Mouse (Mus musculus) lung, embryonic 16.5 days (tissue): ENCODE data around the gene Vasp. TPM values are rescaled to one million over a fixed set of nuclear protein-coding genes. Genes with fewer than 3 reads are reported as not detected.

ENCODE experiments used
- ATAC-seq: fragments of 200-750 bp; cut with Nextera tagmentation; 2 replicates; pipeline ENCODE4 v1.8.0; 2017; ENCODE audit warnings: low read depth, mild to moderate bottlenecking, moderate library complexity
- H3K27ac ChIP-seq: fragments of 300-500 bp; sonication (generic); 2 replicates; pipeline ENCODE4 v1.5.1; 2014; ENCODE audit warnings: mild to moderate bottlenecking, control low read depth, low read length
- H3K27me3 ChIP-seq: fragments of 300-500 bp; sonication (generic); 2 replicates; pipeline ENCODE4 v1.6.1; 2014; ENCODE audit warnings: low read depth, low read length, mixed read lengths; ENCODE audit not compliant: control insufficient read depth, insufficient read depth
- H3K36me3 ChIP-seq: fragments of 300-500 bp; sonication (generic); 2 replicates; pipeline ENCODE4 v1.6.1; 2014; ENCODE audit warnings: low read length; ENCODE audit not compliant: control insufficient read depth, insufficient read depth
- H3K4me1 ChIP-seq: fragments of 300-500 bp; sonication (generic); replicated peaks from 2 replicates; pipeline ENCODE4 v1.6.1; 2014; ENCODE audit warnings: low read length, mixed read lengths; ENCODE audit not compliant: control insufficient read depth, insufficient read depth
- H3K4me2 ChIP-seq: fragments of 300-500 bp; sonication (generic); 2 replicates; pipeline ENCODE4 v1.6.1; 2014; ENCODE audit warnings: low read depth, low read length, control low read depth
- H3K4me3 ChIP-seq: fragments of 300-500 bp; sonication (generic); 2 replicates; pipeline ENCODE4 v1.5.1; 2014; ENCODE audit warnings: mild to moderate bottlenecking, low read length, control low read depth
- H3K9ac ChIP-seq: fragments of 300-500 bp; sonication (generic); 2 replicates; pipeline ENCODE4 v1.6.1; 2014; ENCODE audit warnings: low read length, control low read depth
- H3K9me3 ChIP-seq: fragments of 300-500 bp; sonication (generic); 2 replicates; pipeline ENCODE4 v1.6.1; 2016; ENCODE audit warnings: low read length; ENCODE audit not compliant: control insufficient read depth
- WGBS: fragments of 180-500 bp; shearing (Covaris S2); extraction: QIAGEN DNeasy Blood & Tissue Kit; methylation state at CpG from one replicate; pipeline ENCODE4 v1.1.7; 2014; 5-methylcytosine and 5-hydroxymethylcytosine counted together
- polyA plus RNA-seq: library from polyadenylated mRNA; unstranded; fragments of >200 nt; fragmentation: Nextera tagmentation; extraction: Ambion mirVana; gene quantifications from 2 replicates; pipeline ENCODE4 v1.2.1, GENCODE M21; 2015

Gene Vasp
- polyA plus RNA-seq, 1 experiment from 2014 or later = 103 TPM

DNA sequence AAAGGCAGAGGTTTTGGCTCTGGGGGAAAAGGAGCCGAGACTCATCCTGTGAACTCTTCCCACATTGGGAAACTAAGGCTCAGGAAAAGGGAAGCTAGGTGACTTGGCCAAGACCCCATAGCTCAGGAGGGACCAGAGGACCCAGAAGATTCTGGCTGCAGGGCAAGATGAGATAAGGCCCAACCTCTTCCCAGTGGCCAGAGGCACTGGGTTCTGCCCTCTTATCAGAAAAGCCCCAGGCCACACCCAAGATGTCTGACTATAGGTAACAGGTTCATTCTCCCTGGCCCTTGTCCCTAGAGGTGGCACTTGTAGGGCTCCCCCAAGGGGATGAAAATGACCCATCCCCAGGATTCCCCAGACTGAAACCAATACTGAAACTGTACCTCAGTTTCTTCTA is 24.8 kb downstream of the Vasp start:
- WGBS = 93% methylated on average over 1 of the region's 1 CpGs
- no peak overlapping the region for H3K27ac ChIP-seq

DNA sequence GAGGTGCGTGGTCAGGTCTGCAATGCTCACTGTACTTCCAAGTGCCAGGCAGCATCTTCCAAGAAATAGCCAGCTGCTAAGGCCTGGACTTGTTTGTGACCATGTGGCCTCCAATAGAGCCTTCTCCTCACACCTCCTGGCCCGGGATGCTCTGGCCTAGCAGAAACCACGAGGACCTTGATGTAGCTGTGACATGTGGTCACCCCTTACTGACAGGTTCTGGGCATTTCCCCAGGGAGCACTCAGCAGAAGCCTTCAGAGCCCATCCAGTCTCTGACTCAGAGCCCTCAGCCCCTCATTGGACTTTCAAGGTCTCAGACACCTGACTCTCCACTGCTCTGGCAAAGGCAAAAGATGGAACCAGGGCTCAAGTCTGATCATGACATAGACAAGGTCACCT is 26.5 kb downstream of the Vasp start:
- H3K27ac ChIP-seq = no peak overlapping the region
- no peaks in the 10 kb centered on the region for H3K9me3 ChIP-seq
- H3K4me3 ChIP-seq = no peak overlapping the region
- H3K9ac ChIP-seq = no peak overlapping the region
- H3K4me2 ChIP-seq = no peak overlapping the region
- ATAC-seq = no peak
- no peaks in the 10 kb centered on the region for H3K27me3 ChIP-seq
- peaks cover 9% of the 10 kb centered on the region; the same call in 1 of the 2 replicates for H3K36me3 ChIP-seq
- 72% methylated on average over 3 of the region's 3 CpGs for WGBS
- H3K4me1 ChIP-seq = no peaks in the 10 kb centered on the region

More for the DNA sequence above, 24.8 kb downstream of the Vasp start:
- ATAC-seq = no peak
- no peak overlapping the region for H3K9ac ChIP-seq
- no peaks in the 10 kb centered on the region for H3K27me3 ChIP-seq
- H3K36me3 ChIP-seq = peaks cover 9% of the 10 kb centered on the region; the same call in 1 of the 2 replicates
- no peak overlapping the region for H3K4me2 ChIP-seq
- H3K4me1 ChIP-seq = no peaks in the 10 kb centered on the region
- H3K9me3 ChIP-seq = no peaks in the 10 kb centered on the region
- no peak overlapping the region for H3K4me3 ChIP-seq

DNA sequence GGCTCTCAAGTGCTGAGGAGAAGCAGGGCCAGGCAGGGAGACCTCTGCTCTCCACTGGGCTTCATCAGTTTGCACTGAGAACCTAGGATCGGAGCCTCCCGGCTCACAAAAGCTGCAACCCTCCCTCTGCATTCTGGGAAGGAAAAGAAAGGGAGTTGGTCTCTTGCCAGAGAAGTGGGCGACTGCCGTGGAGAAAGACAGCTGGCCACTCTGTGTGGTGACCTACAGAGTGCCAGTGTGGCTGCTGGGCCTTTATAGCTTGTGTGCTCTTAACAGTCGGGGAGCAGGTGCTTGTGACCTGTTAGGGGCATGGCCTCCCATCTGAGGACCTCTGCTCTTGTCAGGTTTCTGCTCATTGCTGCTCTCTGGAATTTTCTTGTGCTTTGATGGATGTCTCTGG is 27.8 kb downstream of the Vasp start:
- Histone ChIP-seq H3K9ac (no peak overlapping the region), H3K27me3 (no peaks in the 10 kb centered on the region), H3K4me1 (peaks cover 2% of the 10 kb centered on the region; the same call in 1 of the 2 replicates), H3K27ac (no peak overlapping the region), H3K9me3 (no peaks in the 10 kb centered on the region), H3K4me3 (no peak overlapping the region), H3K36me3 (peaks cover 9% of the 10 kb centered on the region; the same call in 1 of the 2 replicates), H3K4me2 (no peak overlapping the region)
- no peak for ATAC-seq
- 59% methylated on average over 5 of the region's 5 CpGs for WGBS

DNA sequence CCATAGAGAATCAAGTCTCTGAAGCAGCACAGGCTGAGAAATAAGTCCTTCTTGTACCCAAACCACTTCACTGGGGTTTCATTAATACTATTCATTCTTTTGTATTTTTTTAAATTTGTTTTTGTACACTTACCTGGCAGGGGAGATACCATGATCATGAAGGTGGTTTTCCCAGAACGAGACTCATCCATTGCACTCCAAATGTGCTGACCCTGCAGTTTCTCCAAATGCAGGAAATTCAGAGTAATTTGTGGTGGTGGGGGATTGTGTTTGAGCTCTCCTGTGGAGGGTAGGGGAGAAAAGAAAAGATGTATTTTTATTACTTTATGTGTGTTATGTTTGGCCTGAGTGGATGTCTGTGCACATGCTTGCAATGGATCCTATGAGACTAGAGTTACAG is 29.6 kb downstream of the Vasp start:
- 84% methylated on average over 1 of the region's 1 CpGs for WGBS
- ATAC-seq = no peak
- peaks cover 5% of the 10 kb centered on the region; the same call in 1 of the 2 replicates for H3K4me1 ChIP-seq
- no peaks in the 10 kb centered on the region for H3K9me3 ChIP-seq
- H3K36me3 ChIP-seq = peaks cover 5% of the 10 kb centered on the region; the same call in 1 of the 2 replicates
- H3K27ac ChIP-seq = no peak overlapping the region
- no peak overlapping the region for H3K4me3 ChIP-seq
- H3K9ac ChIP-seq = no peak overlapping the region
- no peaks in the 10 kb centered on the region for H3K27me3 ChIP-seq
- no peak overlapping the region for H3K4me2 ChIP-seq

DNA sequence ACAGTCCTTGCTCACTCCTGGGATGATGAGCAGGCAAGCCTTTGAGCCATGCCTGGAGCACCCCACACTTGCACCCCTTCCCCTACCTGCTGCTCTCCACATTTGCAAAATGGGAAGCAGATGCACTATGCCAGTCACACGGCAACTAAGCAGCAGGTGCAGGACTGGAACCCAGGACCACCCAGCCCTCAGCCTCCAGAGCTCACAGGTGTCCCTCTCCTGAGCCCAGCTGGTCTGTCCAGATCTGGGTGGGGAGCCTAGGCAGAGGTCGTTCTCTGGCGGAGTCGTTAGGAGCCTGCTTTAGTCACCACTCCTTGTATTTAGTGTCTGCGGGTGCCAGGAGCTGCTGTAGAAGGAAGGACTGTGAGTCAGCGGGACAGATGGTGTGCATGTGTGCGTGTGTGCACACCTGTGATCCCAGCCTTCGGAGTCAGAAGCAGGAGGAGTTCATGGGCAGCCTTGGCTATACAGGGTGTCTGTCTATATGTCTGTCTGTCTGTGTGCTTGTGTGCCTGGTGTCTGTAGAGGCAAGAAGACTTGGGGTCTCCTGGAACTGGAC is 30.6 kb downstream of the Vasp start:
- Histone ChIP-seq H3K4me2 (no peak overlapping the region), H3K4me3 (no peak overlapping the region), H3K36me3 (peaks cover 2% of the 10 kb centered on the region; the same call in 1 of the 2 replicates), H3K27ac (no peak overlapping the region), H3K4me1 (peaks cover 8% of the 10 kb centered on the region), H3K9me3 (no peaks in the 10 kb centered on the region), H3K9ac (no peak overlapping the region), H3K27me3 (no peaks in the 10 kb centered on the region)
- ATAC-seq = no peak
- WGBS = 81% methylated on average over 8 of the region's 8 CpGs

DNA sequence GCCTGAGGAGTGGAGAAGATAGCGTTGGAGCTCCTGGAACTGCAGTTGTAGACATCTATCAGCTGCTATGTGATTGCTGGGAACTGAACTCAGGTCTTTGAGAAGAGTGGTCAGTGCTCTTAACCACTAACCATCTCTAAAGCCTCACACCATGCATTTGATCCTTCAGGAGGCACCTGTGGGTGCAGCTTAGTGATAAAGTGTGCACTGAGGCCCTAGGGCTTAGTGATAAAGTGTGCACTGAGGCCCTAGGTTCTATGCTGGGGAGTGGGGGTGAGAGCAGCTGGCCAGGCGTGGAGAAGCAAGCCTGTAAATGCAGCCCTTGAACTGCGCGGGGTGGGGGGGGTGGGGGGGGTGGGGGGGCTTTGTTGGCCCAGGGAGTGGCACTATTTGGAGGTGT is 31.6 kb downstream of the Vasp start:
- Histone ChIP-seq H3K4me2 (no peak overlapping the region), H3K9me3 (no peaks in the 10 kb centered on the region), H3K36me3 (no peaks in the 10 kb centered on the region), H3K27me3 (no peaks in the 10 kb centered on the region), H3K4me3 (no peak overlapping the region), H3K4me1 (peaks cover 8% of the 10 kb centered on the region), H3K27ac (no peak overlapping the region), H3K9ac (no peak overlapping the region)
- WGBS = 80% methylated on average over 4 of the region's 4 CpGs
- ATAC-seq = no peak

DNA sequence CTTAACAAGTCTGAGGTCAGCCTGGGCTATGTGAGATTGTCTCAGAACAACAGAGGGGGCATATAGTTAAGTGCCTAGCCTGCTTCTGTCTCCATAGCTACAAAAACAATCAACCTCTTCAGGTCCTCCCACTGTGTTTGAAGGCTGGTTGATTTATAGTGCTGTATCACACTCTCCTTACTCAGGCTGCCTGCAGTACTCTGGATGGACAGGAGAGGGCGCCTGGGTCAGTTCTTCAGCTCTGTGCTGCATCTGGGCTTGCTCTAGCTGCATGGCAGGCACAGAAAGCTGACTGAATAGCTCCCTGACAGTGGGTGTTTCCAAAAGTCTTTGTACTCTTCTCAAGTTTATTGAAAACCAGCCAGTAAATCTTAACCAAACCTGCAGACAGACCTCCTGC is 32.2 kb downstream of the Vasp start:
- Histone ChIP-seq H3K4me3 (no peak overlapping the region), H3K27me3 (no peaks in the 10 kb centered on the region), H3K27ac (no peak overlapping the region), H3K9ac (no peak overlapping the region), H3K9me3 (no peaks in the 10 kb centered on the region), H3K4me1 (peaks cover 8% of the 10 kb centered on the region), H3K36me3 (no peaks in the 10 kb centered on the region), H3K4me2 (no peak overlapping the region)
- 0% methylated on average over 1 of the region's 1 CpGs for WGBS
- ATAC-seq = peak; percentile 91

DNA sequence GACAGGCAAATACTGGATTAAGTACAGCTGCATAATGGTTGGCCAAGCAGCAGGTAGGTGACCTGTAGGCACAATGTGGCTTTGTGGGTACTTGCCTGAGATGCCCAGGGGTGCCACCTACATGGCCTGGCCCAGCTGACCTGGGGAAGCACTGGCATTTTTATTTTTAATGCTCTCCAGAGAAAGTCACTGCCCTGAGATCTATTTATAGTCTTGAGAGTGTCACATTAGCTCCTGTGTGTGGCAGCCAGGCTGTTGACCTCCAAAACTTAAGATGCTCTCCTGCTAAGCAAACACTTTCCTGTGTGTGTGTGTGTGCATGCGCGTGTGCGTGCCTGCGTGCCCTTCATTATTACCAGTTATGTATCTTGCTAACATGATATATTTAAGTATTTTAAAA is 33.3 kb downstream of the Vasp start:
- no peak overlapping the region for H3K4me3 ChIP-seq
- H3K9me3 ChIP-seq = no peaks in the 10 kb centered on the region
- H3K9ac ChIP-seq = no peak overlapping the region
- H3K27me3 ChIP-seq = no peaks in the 10 kb centered on the region
- ATAC-seq = 0 out of 2 replicates have a peak, but pooled peaks have one; percentile 21
- peaks cover 8% of the 10 kb centered on the region for H3K4me1 ChIP-seq
- H3K27ac ChIP-seq = 0 out of 2 replicates have a peak overlapping the region, but pooled peaks have one; percentile 1
- no peak overlapping the region for H3K4me2 ChIP-seq
- no peaks in the 10 kb centered on the region; the same call in 1 of the 2 replicates for H3K36me3 ChIP-seq
- WGBS = 71% methylated on average over 4 of the region's 4 CpGs

DNA sequence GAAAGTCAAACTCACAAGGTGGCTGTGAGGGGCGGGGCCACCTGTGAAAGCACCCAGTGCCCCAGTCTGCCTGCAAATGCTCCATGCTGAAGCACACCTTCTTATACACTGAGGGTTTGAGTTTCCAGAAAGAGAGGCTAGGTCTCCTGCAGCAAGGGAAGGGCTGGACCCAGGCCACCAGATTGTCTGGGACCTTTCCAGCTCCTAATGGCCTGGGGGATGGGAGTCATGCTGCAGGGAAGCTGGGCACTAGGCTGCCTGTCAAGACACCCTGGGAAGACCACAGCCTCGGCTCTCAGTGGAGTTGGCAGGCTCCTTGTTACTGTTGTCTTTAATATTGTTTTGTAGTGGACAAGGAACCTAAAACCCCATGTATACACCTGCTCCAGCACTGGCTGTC is 35.2 kb downstream of the Vasp start:
- peaks cover 8% of the 10 kb centered on the region for H3K4me1 ChIP-seq

More for the DNA sequence above, 35.2 kb downstream of the Vasp start:
- Histone ChIP-seq H3K27me3 (no peaks in the 10 kb centered on the region), H3K36me3 (no peaks in the 10 kb centered on the region; the same call in 1 of the 2 replicates), H3K9me3 (no peaks in the 10 kb centered on the region), H3K9ac (no peak overlapping the region), H3K4me2 (no peak overlapping the region), H3K4me3 (no peak overlapping the region), H3K27ac (no peak overlapping the region)
- ATAC-seq = no peak
- WGBS = 69% methylated on average over 2 of the region's 2 CpGs
